Mouse (Mus musculus): Measurements from ENCODE around the gene Aipl1.
"Not testable (repeated sequence)": the region's sequence is repeated elsewhere in the genome, so short reads cannot be mapped to it uniquely, and the experiment has no call there.

DNA sequence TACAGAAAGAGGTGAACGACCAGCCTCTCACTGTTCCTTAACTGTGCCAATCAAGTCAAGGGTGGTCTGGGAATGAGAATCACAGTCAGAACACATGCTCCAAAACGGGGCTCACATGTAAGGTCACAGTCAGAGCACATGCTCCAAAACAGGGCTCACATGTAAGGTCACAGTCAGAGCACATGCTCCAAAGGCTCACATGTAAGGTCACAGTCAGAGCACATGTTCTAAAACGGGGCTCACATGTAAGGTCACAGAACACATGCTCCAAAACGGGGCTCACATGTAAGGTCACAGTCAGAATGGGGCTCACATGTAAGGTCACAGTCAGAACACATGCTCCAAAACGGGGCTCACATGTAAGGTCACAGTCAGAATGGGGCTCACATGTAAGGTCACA, 47.9 kb downstream of the Aipl1 start:
- not testable (repeated sequence) for TF ChIP-seq CTCF, POLR2A (IDR thresholded peaks at IDR 0.05; ENCODE audit: insufficient read depth, low read depth, low read length)
